Mouse (Mus musculus) ES-E14 (cell line): Measurements from ENCODE around the gene Gsdma.

Experiments used
- HCFC1 ChIP-seq: IDR thresholded peaks from 2 replicates; pipeline ENCODE4 v1.6.1; 2012; ENCODE audit warnings: low read length, inconsistent platforms, borderline replicate concordance; ENCODE audit not compliant: insufficient read depth
- MAFK ChIP-seq: IDR thresholded peaks from 2 replicates; pipeline ENCODE4 v1.6.1; 2014; ENCODE audit warnings: mild to moderate bottlenecking, low read depth, low read length, inconsistent platforms; ENCODE audit not compliant: insufficient read depth
- ZC3H11A ChIP-seq: IDR thresholded peaks from 2 replicates; pipeline ENCODE4 v1.6.1; 2012; ENCODE audit warnings: low read depth, mild to moderate bottlenecking, inconsistent platforms, low read length, borderline replicate concordance

DNA sequence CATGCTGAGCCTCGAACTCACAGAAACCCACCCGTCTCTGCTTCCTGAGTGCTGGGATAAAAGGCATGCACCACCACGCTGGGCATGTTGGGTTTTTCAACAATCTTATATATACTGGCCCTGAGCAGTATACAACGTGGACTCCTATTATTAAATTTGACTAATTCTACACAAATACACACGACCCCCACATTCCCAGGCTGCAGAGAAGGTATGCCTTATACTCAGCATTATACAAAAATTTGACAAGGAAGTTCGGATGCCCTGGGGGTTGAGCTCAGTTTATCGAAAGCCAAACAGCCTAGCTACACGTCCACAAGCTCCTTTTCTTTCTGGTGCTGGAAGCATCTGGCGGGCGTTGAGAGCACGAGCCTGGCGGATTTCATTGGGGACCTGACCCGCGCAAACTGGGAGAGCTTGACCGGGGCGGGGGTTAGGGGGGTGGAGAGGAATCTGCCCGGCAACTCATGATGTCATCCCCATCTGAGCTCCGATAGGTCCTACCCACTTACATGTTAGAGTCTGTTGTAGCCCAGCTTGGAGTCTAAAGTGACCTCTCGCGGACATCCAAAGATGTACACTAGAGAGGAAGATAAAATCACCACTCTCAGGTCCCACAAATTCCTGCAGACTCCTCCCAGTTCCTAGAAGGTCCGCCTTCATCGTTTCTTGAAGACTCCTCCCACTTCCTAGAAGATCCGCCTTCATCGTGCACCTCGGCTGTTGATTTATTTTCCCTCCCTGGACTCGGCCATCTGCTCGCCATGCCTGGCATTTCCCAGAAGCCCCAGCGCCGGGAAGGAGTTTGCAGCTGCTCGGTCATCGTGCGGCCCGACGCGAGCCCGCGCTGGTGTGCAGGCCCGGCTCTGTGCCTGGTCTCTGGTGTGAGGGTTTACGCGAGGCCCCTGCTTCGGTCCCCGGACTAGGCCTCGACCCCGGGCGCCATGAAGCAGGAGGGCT, 17.9 kb downstream of the Gsdma start, which contains the start of gene Psmd3:
- TF ChIP-seq HCFC1 (peak; percentile 90), ZC3H11A (no peak), MAFK (no peak; the same call in 1 of the 2 replicates)
